Mouse (Mus musculus) cerebellum, adult (tissue): Measurements from ENCODE around the gene Ifna1.

Experiments used
- ATAC-seq: cut with Nextera tagmentation; 2 replicates; pipeline ENCODE4 v1.9.2; 2017; ENCODE audit warnings: mild to moderate bottlenecking, moderate library complexity, mixed read lengths; ENCODE audit not compliant: insufficient number of reproducible peaks, low FRiP score, low TSS enrichment

The Ifna1 gene

DNA sequence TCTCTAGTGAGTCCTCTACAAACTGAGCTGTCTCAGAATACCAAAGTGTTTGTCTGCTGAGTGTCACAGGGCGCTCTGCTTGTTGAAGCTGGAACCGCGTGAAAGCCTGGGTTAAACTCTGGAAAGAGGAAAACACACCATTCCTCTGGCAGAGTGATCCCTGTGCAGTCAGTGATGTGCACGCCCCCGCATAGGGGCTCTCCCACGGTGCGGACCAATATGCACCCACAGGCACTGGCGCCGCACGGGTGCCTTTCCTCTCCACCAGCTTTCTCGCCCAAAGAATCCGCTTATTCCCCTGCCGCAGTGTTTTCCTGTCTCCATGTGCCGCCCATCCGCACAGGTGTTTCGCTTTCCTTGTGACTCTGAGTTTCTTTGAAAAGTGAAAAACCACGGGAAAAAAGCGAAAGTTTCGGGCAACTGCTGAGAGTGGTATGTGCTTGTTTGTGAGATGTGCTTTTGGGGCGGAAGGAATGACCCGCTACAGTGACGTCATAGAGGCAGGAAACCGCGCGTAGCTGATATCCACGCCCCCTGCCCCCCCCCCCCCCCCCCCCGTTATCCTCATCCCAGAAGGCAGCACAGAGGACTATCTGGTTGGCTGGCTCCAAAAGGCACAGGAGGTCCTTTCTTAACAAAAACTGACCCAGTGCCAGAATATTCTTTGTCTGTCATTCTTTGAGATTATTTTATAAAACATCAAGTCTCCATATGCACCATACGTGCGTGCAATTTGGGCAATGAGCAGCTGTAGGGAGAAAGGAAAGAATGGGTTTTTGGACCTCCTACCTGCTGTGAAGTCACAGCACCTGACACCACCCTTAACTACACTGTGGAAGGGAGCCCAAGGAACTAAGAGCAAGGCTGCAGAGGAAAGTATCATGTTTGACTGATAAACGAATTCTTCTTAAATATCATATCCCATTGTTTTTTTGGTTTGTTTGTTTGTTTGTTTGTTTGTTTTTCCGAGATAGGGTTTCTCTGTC, 18.3 kb downstream of the Ifna1 start:
- ATAC-seq: peak; percentile 62

DNA sequence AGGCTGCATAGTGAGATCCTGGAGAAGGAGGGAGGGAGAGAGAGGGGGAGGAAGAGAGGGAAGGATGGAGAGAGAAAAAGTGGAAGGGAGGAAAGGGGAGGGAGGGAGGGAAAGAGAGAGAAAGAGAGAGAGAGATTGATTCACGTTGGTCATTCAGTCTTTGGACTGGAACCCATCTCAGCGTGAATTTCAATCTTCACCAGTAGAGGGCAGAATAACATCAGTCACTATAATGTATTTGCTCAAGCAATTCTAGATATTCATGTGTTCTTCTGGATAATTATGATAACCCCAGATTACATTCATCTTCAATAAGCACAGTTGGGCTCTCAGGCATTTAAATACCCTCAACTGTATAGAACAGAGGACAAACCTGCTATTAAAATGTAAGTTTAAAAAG, 22.8 kb downstream of the Ifna1 start:
- no peak for ATAC-seq

DNA sequence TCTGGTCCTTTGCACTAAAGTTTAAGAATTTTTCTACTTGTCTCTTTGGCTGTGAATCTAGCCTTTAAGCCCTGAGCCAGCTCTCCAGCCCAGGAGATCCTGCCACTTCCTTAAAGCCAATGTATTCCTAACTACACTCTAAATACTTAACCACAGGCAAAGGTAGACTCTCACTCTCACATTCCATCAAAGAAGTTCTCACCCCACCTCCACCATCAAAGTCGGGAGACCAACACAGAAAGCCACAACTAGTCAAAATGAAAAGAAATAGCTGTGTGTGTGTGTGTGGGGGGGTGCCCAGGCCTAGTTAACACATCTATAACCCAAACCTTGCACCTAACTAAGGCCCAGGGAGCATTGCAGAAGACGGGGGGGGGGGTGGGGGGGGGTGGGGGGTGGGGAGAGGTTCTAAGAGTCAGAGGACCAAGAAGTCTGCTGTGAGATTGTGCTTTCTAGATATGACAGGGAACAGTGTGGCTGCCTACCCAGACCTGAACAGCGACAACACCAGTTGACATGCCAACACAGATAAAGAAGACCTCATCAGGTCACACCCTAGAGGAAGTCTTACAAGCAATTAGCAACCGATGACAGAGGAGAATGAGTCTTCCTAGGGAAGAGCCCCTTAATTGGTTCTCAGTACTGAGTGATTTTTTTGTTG, 25.7 kb downstream of the Ifna1 start:
- no peak for ATAC-seq

DNA sequence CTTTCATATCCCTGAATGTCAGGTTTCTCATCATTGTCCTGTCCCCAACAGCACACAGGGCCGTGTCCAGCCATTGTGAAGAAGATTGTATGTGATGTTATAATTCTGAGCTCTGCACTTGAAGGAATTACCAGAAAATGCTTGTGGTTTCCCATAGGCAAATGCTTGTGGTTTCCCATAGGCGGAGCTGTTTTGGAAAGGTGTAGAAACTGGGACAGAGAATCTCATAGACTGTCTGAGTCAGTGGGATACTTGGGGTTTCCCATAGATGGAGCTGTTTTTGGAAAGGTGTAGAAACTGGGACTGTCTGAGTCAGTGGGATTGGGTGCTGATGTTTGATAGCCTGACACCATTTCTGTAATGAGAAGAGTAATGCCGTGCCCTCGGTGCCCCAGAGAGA, 26.6 kb downstream of the Ifna1 start:
- ATAC-seq: no peak

DNA sequence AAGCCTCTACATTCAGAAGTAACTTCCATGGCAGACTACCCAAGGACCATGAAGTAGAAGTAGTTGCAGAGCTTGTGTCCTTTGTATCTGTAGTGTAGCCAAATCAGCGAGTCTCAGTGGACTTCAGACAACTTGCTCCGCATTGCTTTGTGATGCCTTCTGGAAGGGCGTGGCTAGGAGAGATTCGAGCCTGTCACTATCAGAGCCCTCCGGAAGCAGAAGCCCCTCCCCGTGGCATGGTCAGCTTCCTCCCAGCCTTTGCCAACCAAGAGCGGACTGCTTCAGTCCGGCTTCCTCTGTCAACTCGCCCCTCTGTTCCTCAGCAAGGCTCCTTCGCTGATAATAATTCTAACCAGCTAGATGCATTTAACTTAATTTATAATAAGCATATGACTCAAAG, 28.4 kb downstream of the Ifna1 start:
- no peak for ATAC-seq

DNA sequence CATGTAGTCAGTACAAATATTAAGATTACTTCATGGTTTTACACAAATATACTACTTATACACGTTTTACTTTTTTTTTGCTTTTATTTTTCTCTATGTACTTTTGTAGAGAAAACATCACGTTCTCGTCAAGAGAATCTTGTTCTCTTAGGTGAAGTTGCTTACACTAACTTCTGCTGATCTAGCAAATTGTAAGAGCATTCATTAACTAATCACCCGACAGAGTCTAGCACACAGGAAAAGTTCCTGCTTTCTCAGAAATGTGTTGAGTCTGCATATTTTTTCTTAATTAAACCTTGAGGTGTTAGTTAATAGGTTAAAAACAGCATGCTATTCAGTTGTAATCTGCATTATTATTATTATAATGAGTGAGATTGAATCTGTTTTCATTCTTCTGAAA, 28.9 kb downstream of the Ifna1 start:
- no peak for ATAC-seq

DNA sequence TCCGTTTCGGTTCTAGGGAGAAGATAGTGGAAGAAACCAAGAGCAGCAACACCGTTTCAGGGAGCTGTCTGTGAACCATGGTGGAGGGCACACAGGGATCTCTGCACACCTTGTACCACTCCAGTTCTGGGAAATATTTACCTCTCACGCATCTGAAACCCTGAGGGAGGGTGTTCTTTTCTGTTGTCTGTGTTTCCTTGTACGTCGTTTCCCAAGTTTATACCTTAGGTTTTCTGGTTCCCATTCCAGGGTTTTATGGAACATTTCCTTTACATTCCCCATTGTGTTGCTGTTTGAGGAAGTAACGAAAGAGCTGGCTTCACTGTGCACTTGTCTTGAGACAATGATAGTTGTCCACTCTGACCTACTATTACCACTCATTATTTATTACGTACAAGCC, 30.2 kb downstream of the Ifna1 start, which contains the start of gene Ifne:
Gene Ifne (minus strand): TSS at position 101 of the 400 bp plus-strand sequence.
- no peak for ATAC-seq

DNA sequence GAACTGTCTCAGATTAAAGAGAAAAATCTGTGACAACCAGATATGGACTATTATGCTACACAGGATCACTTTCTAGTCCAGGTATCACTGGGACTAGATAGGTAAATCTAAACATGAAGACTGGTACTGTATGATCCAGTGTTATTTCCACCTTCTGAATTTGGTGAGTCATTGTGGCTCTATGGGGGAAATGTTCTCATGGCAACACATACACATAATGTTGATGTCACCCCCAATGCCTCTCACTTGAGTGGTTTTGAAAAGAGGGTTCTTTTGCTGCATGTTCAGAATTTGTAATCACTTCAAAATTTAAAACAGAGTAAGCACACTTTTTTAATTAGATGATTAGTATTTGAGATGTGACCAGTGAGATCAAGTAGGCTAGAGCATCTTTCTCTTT, 38.3 kb downstream of the Ifna1 start:
- ATAC-seq: no peak

DNA sequence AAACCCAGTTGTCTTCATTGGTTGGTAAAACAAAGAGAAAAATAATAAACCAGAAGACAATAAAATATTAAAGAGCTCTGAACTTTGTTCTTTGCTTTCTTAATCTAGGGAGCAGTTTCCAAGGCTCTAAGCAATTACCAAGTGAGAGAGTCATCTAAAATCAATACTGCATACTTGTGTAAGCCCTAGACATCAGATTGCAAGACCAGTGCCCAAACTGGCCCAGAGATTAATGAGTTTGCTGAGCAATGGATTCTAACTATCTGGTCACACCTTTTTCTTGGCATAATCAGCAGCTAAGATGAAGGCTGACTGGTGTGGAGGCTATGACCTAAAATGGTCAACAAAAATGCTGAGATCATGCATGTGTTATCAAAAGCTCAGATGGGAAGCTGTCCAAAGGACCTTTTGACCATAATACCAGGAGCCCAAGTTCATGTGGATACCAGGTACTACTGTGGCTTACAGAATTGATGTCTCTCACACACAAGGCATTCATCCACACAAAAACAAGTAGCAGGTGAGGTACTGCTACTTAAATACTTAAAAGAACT, 43.4 kb downstream of the Ifna1 start:
- no peak for ATAC-seq
